Mouse (Mus musculus): ENCODE measurements at regions not wholly inside any gene's neighbourhood (a gene's known extent, or its start where the extent isn't known, plus 50 kb on each side); places are given as distances from the start of the nearest gene placed in this dataset.
A peak's percentile ranks its signal among the peaks of the same experiment; 100 is the strongest.

DNA sequence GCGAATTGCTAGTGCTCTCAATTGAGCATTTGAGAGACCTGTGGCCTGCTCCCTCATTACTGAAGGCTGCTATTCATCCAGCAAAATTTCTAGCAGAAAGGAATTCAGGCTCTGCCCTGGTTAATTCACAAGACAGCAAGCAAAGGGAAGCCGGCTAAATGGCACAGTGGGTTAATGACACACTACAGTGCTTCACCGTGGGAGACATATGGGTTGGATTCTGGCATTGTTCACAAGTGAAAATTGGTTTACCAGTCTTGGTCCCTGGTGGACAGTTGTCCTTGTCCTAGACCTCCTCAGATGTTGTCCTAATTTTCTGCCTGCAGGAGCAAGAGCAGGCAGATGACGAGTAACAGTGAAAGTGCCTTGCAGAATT lies 527.3 kb downstream of the Gm11232 start:
- ATAC-seq (ENCODE audit: low read depth): peak; percentile 53; the same call in 1 of the 2 replicates

DNA sequence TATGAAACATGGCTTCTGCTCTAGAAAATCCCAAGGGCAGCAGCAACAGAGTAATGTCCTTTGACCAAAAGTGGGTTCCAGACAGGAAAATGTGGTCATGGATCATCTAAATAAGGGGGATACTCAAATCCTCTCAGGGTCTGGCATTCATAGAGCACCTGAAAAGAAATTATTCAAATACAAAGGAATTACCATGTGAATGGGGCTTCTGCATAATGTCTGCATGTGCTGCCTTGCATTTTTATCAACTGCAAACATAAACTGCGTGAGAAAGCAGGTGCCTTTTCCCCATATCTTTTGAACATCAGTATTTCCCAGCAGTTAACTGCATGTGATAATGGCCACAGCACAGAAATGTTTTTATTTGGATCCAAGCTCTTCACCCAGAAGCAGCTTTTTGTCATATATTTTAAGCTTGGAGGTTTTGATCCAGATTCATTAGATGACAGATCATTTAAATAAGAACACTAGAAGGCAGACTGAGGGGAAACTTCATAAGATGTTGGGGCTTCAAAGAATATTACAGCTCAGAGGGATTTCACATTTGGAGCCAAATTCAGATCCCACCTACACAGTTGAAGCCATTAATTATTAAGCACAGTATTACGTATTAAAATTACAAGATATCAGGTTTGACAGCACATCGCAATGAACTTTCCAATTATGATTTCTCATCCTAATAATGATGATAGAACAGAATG lies 527.8 kb downstream of the Gm11232 start:
- ATAC-seq (ENCODE audit: low read depth): no peak
- no peak overlapping the region for H3K4me2 ChIP-seq (ENCODE audit: low read depth, low read length)
- no peaks in the 10 kb centered on the region for H3K27me3 ChIP-seq (replicated peaks; ENCODE audit: control insufficient read depth, insufficient read depth, low read length)
- DNase-seq (ENCODE audit: low spot score): no peak
- WGBS: 87% methylated on average over 3 of the region's 3 CpGs
- H3K27ac ChIP-seq (replicated peaks; ENCODE audit: low read depth, low read length): no peak overlapping the region
- no peaks in the 10 kb centered on the region for H3K4me1 ChIP-seq (ENCODE audit: control insufficient read depth, insufficient read depth, low read length)
- H3K36me3 ChIP-seq (ENCODE audit: control insufficient read depth, insufficient read depth, low read length): no peaks in the 10 kb centered on the region
- H3K9ac ChIP-seq (ENCODE audit: low read depth, low read length): no peak overlapping the region
- H3K4me3 ChIP-seq (ENCODE audit: low read depth, low read length): no peak overlapping the region
- no peaks in the 10 kb centered on the region for H3K9me3 ChIP-seq (ENCODE audit: control insufficient read depth, low read length)

More for the DNA sequence above, 527.3 kb downstream of the Gm11232 start:
- Histone ChIP-seq H3K36me3 (ENCODE audit: control insufficient read depth, insufficient read depth, low read length) (no peaks in the 10 kb centered on the region), H3K9me3 (ENCODE audit: control insufficient read depth, low read length) (no peaks in the 10 kb centered on the region), H3K4me1 (ENCODE audit: control insufficient read depth, insufficient read depth, low read length) (no peaks in the 10 kb centered on the region), H3K9ac (ENCODE audit: low read depth, low read length) (no peak overlapping the region), H3K4me2 (ENCODE audit: low read depth, low read length) (no peak overlapping the region), H3K27me3 (replicated peaks; ENCODE audit: control insufficient read depth, insufficient read depth, low read length) (no peaks in the 10 kb centered on the region), H3K27ac (replicated peaks; ENCODE audit: low read depth, low read length) (no peak overlapping the region), H3K4me3 (ENCODE audit: low read depth, low read length) (no peak overlapping the region)
- 34% methylated on average over 4 of the region's 4 CpGs for WGBS
- peak; percentile 76 for DNase-seq (ENCODE audit: low spot score)

DNA sequence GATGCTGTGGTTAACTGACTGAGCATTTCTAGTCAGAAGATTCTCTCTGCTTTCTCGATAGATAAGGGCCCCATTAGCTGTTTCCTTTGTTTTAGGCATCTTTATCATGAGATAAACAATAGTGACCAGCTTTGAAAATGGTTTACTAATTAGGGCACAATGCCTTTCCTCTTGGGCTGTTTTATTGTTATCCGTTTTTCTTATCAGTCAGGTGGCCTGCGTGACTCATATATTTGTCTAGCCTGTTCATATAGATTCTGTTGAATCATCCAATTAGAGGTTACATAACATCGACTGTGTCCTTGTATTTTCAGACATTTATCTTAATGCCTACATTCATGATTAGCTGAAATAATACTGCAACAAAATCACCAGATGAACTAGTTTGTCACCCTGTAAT lies 531.1 kb downstream of the Gm11232 start:
- DNase-seq (ENCODE audit: low spot score) (no peak), ATAC-seq (ENCODE audit: low read depth) (no peak)
- WGBS: 90% methylated on average over 4 of the region's 4 CpGs
- H3K9ac ChIP-seq (ENCODE audit: low read depth, low read length): no peak overlapping the region
- H3K4me1 ChIP-seq (ENCODE audit: control insufficient read depth, insufficient read depth, low read length): no peaks in the 10 kb centered on the region
- H3K36me3 ChIP-seq (ENCODE audit: control insufficient read depth, insufficient read depth, low read length): no peaks in the 10 kb centered on the region
- no peak overlapping the region for H3K27ac ChIP-seq (replicated peaks; ENCODE audit: low read depth, low read length)
- no peak overlapping the region for H3K4me2 ChIP-seq (ENCODE audit: low read depth, low read length)
- no peak overlapping the region for H3K4me3 ChIP-seq (ENCODE audit: low read depth, low read length)
- no peaks in the 10 kb centered on the region for H3K9me3 ChIP-seq (ENCODE audit: control insufficient read depth, low read length)
- H3K27me3 ChIP-seq (replicated peaks; ENCODE audit: control insufficient read depth, insufficient read depth, low read length): no peaks in the 10 kb centered on the region

DNA sequence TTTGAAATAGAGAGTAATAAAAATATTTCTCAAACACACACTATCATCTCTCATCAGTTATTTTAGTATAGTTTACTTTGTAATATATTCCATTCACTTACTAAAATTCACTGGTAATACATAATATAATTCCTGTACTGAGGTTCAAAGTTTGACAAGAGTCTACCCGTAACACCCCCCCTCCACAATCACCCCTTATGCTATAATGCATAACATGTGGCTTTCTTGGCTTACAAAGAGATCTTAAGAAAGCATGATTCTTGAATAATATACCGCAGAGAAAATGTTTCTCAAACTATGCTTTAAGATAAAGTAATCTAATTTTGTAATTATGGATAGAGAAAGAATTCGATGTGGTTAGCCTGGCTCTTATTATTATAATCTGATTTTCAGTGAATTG lies 539.7 kb downstream of the Gm11232 start:
- Histone ChIP-seq H3K4me1 (ENCODE audit: control insufficient read depth, insufficient read depth, low read length) (no peaks in the 10 kb centered on the region), H3K4me3 (ENCODE audit: low read depth, low read length) (no peak overlapping the region), H3K27me3 (replicated peaks; ENCODE audit: control insufficient read depth, insufficient read depth, low read length) (no peaks in the 10 kb centered on the region), H3K4me2 (ENCODE audit: low read depth, low read length) (no peak overlapping the region), H3K9ac (ENCODE audit: low read depth, low read length) (no peak overlapping the region), H3K36me3 (ENCODE audit: control insufficient read depth, insufficient read depth, low read length) (no peaks in the 10 kb centered on the region), H3K9me3 (ENCODE audit: control insufficient read depth, low read length) (no peaks in the 10 kb centered on the region), H3K27ac (replicated peaks; ENCODE audit: low read depth, low read length) (no peak overlapping the region)
- peak; percentile 90 for DNase-seq (ENCODE audit: low spot score)
- ATAC-seq (ENCODE audit: low read depth): peak; percentile 60; the same call in 1 of the 2 replicates
- WGBS: 33% methylated on average over 3 of the region's 3 CpGs

DNA sequence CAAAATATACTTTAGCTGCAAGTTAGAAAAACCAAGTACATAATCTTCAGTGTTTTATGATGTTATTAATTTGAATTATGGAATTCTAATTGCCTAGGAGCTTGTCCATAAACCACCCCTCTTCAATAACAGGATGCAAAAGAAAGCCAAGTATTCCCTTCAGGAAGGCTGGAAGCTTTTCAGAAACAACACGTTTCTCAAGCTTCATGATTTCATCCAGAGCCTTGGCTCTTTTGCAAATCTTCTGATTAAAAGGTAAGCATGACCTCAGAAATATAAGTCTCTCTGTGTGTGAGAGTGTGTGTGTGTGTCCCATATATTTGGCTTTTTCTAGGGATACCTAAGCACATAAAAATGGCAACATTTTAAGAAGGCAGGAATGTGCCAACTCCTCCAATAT lies 570.0 kb downstream of the Gm11232 start:
- DNase-seq (ENCODE audit: low spot score) (peak; percentile 64), ATAC-seq (ENCODE audit: low read depth) (no peak)
- H3K9me3 ChIP-seq (ENCODE audit: control insufficient read depth, low read length): no peaks in the 10 kb centered on the region
- H3K9ac ChIP-seq (ENCODE audit: low read depth, low read length): no peak overlapping the region
- H3K4me2 ChIP-seq (ENCODE audit: low read depth, low read length): no peak overlapping the region
- no peak overlapping the region for H3K4me3 ChIP-seq (ENCODE audit: low read depth, low read length)
- H3K36me3 ChIP-seq (ENCODE audit: control insufficient read depth, insufficient read depth, low read length): no peaks in the 10 kb centered on the region
- no peaks in the 10 kb centered on the region for H3K27me3 ChIP-seq (replicated peaks; ENCODE audit: control insufficient read depth, insufficient read depth, low read length)
- no peak overlapping the region for H3K27ac ChIP-seq (replicated peaks; ENCODE audit: low read depth, low read length)
- WGBS: 29% methylated on average over 1 of the region's 1 CpGs
- no peaks in the 10 kb centered on the region for H3K4me1 ChIP-seq (ENCODE audit: control insufficient read depth, insufficient read depth, low read length)

DNA sequence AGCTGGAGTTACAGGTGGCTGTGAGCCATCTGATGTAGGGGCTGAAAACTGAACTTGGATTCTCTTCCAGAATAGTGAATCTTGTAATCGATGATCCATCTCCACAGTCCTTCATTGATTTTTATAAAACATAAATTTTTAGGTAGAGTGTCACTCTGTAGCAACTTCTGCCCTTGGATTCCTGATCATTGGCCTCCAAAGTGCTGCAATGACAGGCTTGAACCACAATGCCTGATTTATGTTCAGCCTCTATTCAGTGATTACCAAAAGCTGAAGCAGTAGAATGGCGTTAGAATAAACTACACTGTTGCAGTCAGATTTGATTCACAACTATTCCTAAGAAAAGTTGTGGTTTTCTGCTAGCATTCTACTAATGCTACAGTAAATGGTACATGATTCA lies 580.1 kb downstream of the Gm11232 start:
- ATAC-seq (ENCODE audit: low read depth) (no peak), DNase-seq (ENCODE audit: low spot score) (no peak)
- Histone ChIP-seq H3K4me2 (ENCODE audit: low read depth, low read length) (no peak overlapping the region), H3K4me3 (ENCODE audit: low read depth, low read length) (no peak overlapping the region), H3K36me3 (ENCODE audit: control insufficient read depth, insufficient read depth, low read length) (no peaks in the 10 kb centered on the region), H3K4me1 (ENCODE audit: control insufficient read depth, insufficient read depth, low read length) (no peaks in the 10 kb centered on the region), H3K27ac (replicated peaks; ENCODE audit: low read depth, low read length) (no peak overlapping the region), H3K9me3 (ENCODE audit: control insufficient read depth, low read length) (no peaks in the 10 kb centered on the region), H3K27me3 (replicated peaks; ENCODE audit: control insufficient read depth, insufficient read depth, low read length) (no peaks in the 10 kb centered on the region), H3K9ac (ENCODE audit: low read depth, low read length) (no peak overlapping the region)
- 88% methylated on average over 2 of the region's 2 CpGs for WGBS

DNA sequence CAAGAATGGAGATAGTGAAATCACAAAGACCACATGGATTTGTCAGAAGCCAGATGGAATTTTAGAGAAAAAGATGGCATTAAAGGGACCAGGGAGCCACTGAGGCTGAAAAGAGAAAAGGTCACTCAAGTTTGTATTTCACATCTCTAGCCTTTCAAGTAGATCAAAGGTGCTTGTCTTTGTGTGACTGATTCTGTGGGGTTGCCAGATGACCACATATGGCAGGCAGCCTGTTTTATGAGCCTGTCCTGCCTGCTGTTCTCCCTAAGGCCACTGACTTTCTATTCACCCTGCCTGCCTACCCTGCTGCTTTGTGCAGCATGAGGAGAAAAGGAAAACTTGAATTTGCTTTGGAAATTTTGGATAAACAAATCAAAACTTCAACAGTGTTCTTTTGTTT lies 592.0 kb downstream of the Gm11232 start:
- Histone ChIP-seq H3K36me3 (ENCODE audit: control insufficient read depth, insufficient read depth, low read length) (no peaks in the 10 kb centered on the region), H3K9ac (ENCODE audit: low read depth, low read length) (no peak overlapping the region), H3K4me2 (ENCODE audit: low read depth, low read length) (no peak overlapping the region), H3K27ac (replicated peaks; ENCODE audit: low read depth, low read length) (no peak overlapping the region), H3K4me1 (ENCODE audit: control insufficient read depth, insufficient read depth, low read length) (no peaks in the 10 kb centered on the region), H3K4me3 (ENCODE audit: low read depth, low read length) (no peak overlapping the region), H3K9me3 (ENCODE audit: control insufficient read depth, low read length) (0 out of 2 replicates have a peak, but pooled peaks cover 5% of the 10 kb centered on the region), H3K27me3 (replicated peaks; ENCODE audit: control insufficient read depth, insufficient read depth, low read length) (no peaks in the 10 kb centered on the region)
- DNase-seq (ENCODE audit: low spot score) (no peak), ATAC-seq (ENCODE audit: low read depth) (no peak)

DNA sequence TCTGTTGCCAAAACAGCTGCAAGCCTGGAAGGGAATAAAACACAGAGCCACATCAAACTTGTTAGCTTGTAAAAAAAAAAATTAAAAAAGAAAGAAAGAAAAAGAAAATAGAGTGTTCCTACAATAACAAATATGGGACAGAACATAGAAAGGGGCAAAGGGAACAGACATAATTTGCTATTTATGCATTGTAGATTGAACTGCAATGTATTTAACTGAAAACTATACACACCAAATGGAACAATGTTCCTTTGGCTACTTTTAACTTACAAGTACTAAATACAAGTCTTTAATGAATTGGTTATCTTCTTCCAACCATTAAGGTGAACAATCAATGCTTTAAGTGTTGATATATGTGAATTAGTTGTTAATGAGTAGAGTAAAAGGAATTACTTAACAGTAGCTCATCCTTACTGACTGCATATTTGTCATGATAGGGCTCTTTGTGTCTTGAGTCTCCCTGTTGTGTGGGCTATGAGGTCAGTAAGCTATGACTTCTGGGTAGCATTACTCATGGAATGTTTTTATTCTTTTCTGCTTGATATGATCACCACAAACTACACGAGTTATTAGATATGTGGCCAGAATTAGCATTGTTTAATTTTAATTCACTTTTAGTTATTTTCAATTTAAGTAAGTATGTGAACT lies 597.0 kb upstream of the Megf9 start:
- Histone ChIP-seq H3K9me3 (ENCODE audit: control insufficient read depth, low read length) (peaks cover 4% of the 10 kb centered on the region; the same call in 1 of the 2 replicates), H3K27me3 (replicated peaks; ENCODE audit: control insufficient read depth, insufficient read depth, low read length) (no peaks in the 10 kb centered on the region), H3K4me3 (ENCODE audit: low read depth, low read length) (no peak overlapping the region), H3K27ac (replicated peaks; ENCODE audit: low read depth, low read length) (0 out of 2 replicates have a peak overlapping the region, but pooled peaks have one; percentile 48), H3K4me2 (ENCODE audit: low read depth, low read length) (no peak overlapping the region), H3K36me3 (ENCODE audit: control insufficient read depth, insufficient read depth, low read length) (no peaks in the 10 kb centered on the region), H3K4me1 (ENCODE audit: control insufficient read depth, insufficient read depth, low read length) (peaks cover 8% of the 10 kb centered on the region; the same call in 1 of the 2 replicates), H3K9ac (ENCODE audit: low read depth, low read length) (no peak overlapping the region)
- WGBS: 31% methylated on average over 1 of the region's 1 CpGs
- DNase-seq (ENCODE audit: low spot score) (peak; percentile 10), ATAC-seq (ENCODE audit: low read depth) (no peak)

All from embryonic facial prominence, embryonic 14.5 days (tissue).